Mouse (Mus musculus) megakaryocyte, embryonic 14.5 days (primary cell): ENCODE results near the gene Micall2.

Experiments used
- FLI1 ChIP-seq: IDR thresholded peaks from 2 replicates; pipeline ENCODE4 v1.6.1; 2012; ENCODE audit warnings: low read length, inconsistent platforms, mixed read lengths
- GATA1 ChIP-seq: IDR thresholded peaks from 3 replicates; pipeline ENCODE4 v1.6.1; 2012; ENCODE audit warnings: mixed read lengths, low read length, inconsistent platforms, borderline replicate concordance

- TF ChIP-seq GATA1 (no peak), FLI1 (no peak)
Observed at GRCm38 (mm10) chr5:139738592-139739315, 2.6 kb upstream of the Micall2 start.
